Mouse (Mus musculus) urinary bladder, postnatal 10 days (tissue): Measurements from ENCODE around the gene Gm3045.

Source experiments
- DNase-seq: peaks from one replicate; pipeline ENCODE4 v3.0.0; 2022; ENCODE audit warnings: low spot score

Gm3045 gene

GRCm38 (mm10) chr13:56426365-56426764 is at the start of gene Gm3045:
Gene Gm3045 (plus strand): TSS chr13:56426594.
- no peak for DNase-seq

- no peak for DNase-seq
Observed at GRCm38 (mm10) chr13:56380855-56381685, 45.3 kb upstream of the Gm3045 start.

GRCm38 (mm10) chr13:56383406-56383805 is 43.0 kb upstream of the Gm3045 start:
- DNase-seq = no peak

- DNase-seq = no peak
Observed at GRCm38 (mm10) chr13:56386411-56386810, 40.0 kb upstream of the Gm3045 start.

GRCm38 (mm10) chr13:56387374-56387773 is 39.0 kb upstream of the Gm3045 start:
- DNase-seq = no peak

DNA sequence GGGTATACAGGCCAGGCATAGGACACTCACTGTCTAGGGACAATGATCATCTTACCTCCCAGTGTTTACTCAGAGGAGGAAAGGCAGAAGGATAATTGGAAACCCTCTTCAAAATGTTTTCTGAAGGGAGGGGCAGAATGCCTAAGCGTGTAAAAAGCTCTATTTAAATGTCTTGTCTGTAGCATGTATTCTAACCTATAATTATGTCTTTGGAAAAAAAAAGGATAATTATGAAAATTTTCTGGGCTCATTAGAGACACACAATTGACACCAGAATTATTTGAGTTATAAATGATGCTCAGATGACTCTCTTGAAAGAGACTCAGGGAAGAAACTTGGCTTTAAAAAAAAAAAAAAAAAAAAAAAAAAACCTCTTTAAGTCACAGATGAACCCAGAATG is 38.4 kb upstream of the Gm3045 start:
- no peak for DNase-seq

GRCm38 (mm10) chr13:56397572-56397971 is 28.8 kb upstream of the Gm3045 start:
- DNase-seq = no peak

DNA sequence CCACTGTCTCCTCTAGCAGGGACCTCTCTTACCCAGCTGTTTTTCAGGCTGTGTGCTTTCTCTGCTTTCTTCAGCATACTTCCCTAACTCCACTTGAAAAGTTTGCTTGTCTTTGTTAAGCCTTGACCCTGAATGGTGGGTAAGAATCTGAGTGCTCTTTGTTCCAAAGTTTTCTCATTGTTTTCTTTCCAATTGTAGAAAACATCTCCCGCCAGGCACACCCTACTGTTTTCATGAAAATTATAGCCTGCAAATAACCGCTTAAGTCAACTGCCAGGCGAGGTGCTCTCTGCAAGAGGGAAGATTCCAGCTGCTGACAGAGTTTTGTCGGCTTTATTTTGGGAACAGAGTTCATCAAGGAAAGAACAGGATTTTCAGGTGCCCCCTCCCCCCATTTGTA is 25.2 kb upstream of the Gm3045 start:
- DNase-seq = no peak

- DNase-seq = no peak
Observed at GRCm38 (mm10) chr13:56403381-56404086, 22.9 kb upstream of the Gm3045 start.

DNA sequence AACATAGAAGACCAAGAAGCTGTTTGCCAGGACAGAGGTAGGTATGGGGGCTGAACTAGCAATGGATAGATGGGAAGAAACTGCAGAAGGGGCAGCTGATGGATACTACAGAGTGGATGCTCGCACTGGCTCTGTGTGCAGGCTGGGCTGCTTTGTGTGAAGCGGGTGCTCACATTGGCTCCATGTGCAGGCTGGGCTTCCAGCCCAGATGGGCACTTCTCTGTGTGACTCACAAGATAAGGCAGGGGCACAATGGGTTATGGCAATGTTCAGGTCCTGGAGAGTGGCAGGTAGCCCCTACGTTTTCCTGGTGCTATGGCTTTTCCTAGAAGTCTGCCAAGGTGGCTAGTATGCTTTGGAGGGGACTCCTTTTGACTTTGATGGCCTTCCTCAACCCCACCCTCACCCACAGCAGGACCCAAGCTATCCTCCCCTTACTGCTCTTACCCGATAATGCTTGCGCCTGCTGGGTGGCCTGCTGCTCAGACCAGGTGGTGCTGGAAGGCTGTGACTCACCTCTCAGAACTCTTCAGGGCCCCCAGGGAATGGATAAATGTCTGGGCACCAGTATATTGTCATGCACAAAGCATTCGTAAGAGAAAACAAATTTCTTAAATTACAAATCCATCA is 21.8 kb upstream of the Gm3045 start:
- no peak for DNase-seq

GRCm38 (mm10) chr13:56412286-56412873 is 14.0 kb upstream of the Gm3045 start:
- DNase-seq = no peak

DNA sequence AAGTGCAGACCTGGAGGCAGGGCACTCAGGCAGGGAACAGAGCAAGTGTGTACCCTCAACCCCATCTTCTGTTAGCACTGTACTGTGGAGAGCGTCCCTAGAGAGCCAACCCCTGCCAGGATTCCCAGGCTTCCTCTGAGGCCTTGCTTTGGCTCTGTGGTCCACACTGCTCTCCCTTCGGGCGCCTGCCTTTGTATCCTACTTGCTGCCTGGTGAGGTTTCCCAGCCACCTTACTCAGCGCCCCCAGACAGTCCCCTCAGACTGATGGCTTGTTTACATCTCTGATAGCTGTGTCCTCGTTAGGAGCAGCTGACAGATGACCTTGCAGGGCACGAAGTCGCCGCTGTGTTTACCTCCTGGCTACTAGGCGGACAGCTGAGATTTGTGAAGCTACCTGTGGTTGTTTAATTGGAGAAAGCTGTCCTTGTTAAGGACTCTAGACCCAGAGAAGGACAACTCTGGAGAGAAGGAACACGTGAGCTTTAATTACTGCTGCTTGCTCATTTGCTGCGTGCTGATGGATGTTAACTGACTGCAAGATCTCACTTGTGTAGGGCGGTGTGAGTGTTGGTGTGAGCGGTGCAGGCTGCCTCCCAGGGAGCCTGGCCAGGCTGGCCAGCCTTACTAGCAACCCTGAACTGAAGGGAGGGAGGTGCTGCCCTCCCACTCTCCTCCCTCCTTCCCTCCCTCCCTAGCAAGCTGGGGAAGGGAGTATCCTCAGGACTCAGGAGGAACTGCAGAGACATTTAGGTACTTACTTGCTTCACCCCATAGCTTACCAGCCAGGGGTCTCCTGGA is 7.5 kb upstream of the Gm3045 start:
- DNase-seq = no peak

DNA sequence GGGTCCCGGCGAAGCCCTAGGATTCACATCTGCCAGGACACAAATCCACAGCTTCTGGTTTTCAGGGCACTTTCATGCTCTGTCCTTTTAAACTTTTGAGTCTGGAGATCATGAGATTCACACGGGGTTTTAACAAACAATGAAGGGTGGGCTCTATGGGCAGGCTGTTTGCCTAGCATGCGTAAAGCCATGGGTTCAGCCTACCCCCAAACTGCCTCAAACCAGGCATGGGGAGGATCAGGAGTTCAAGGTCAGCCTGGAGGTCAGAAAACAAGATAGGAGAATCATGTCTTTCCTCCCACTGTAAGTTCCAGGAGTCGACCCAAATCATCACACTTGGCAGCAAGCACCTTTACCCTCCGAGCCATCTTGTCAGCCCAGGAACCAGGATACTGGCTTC is 6.9 kb upstream of the Gm3045 start:
- no peak for DNase-seq

- DNase-seq = peak; percentile 46
Observed at GRCm38 (mm10) chr13:56422072-56422723, 4.2 kb upstream of the Gm3045 start.

DNA sequence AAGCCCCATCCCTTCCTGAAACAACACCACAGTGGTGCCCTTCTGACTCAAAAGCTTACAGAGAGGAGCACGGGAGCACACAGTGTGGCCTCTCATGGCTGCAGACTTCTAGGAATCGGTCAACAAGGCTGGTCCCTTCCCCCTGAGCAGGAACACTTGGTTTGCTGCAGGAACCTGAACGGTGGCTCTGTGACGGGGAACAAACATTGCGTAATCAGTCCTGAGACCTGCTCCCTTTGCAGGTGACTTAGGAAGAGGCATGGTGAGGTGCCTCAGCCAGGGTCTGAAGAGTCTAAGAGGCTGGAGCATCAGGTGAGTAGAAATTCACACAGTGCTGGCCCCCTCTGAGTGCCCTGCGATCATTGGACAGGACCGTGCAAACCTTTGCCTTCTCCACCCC is 463 bp upstream of the Gm3045 start:
- no peak for DNase-seq

GRCm38 (mm10) chr13:56428724-56429500 is 2.5 kb downstream of the Gm3045 start:
- DNase-seq = peak; percentile 46

GRCm38 (mm10) chr13:56432496-56432895 is 6.1 kb downstream of the Gm3045 start:
- DNase-seq = no peak

- no peak for DNase-seq
Observed at GRCm38 (mm10) chr13:56433466-56433865, 7.1 kb downstream of the Gm3045 start.

- no peak for DNase-seq
Observed at GRCm38 (mm10) chr13:56434311-56434751, 7.9 kb downstream of the Gm3045 start.

- DNase-seq = no peak
Observed at GRCm38 (mm10) chr13:56435615-56436287, 9.4 kb downstream of the Gm3045 start.
